Mouse (Mus musculus): ENCODE results near the gene Hspa1b.

Gene Hspa1b

DNA sequence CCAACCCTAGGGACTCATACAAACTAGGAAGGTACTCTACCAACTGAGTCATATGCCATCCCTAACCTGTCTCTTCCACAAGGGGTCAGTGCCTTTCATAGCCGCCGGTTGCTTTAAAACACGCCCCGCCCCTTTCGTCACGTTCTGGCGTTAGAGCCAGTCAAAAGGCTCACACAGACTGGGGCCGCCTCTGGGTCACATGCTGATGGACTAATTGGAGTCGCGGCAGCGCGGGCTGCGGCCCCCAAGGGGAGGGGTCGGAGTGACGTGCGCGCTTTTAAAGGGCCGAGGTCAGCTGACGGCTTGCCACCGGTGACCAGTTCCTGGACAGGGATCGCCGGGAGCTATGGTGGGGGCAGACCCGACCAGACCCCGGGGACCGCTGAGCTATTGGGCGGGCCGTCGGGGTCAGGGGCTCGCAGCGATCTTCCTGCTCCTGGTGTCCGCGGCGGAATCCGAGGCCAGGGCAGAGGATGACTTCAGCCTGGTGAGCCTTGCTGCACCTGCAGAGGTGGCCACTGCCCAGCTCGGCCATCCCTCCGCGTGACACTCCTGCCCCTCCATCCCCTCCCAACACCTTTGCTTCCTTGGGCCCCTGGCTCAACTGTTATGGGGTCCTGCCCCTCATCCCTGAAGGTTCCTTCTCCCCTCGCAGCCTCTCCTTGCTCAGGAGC is 27.8 kb downstream of the Hspa1b start, which contains the start of gene Neu1:
Gene Neu1 (plus strand): TSS at position 193 of the 674 bp plus-strand sequence.
- peak; percentile 99 for DNase-seq (ENCODE audit: low spot score in 2 of 2)

DNA sequence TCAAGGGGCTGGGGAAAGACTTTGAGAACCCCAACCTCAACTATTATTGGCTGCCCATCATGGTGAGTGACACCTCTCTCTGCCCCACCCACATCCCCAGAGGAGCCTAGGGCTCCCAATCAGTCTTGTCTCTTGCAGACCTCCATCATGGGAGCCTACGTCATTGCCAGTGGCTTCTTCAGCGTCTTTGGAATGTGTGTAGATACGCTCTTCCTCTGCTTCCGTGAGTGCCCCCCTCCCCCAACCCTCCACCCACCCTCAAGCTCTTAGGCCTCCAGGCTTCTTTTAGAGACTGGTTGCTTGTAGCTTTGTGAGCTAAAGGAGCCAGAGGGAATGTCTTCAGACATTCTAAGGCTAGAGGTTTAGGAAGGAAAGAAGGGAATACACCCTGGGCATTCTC is 30.2 kb downstream of the Hspa1b start:
- DNase-seq (ENCODE audit: low spot score in 2 of 2), result no peak

DNA sequence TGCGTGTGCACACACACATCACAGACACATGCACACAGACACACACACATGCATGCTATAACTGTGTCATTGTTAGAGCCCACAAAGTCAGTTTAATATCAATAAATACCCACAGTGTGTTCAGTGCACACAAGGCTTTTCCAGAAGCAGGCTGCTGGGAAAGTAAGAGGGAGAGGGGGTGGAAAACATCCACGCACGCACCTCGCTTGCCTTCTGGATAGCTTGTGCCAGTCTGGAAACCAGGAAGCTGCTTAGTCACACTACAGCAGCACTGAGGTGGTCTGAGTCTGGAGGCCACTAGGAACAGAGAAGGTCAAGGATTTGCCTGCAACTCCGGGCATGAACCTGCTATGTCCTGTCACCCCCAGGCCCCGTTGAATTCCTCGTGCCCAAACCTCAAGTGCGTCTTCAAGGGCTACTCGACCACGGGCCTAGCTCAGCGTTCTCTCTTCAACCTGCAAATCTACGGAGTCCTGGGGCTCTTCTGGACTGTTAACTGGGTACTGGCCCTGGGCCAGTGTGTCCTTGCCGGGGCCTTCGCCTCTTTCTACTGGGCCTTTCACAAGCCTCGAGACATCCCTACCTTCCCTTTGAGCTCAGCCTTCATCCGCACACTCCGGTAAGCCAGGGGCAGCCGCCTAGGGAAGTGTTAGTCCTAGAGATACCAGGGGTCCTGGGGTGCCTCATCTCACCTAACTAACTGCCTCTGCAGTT is 31.6 kb downstream of the Hspa1b start:
- DNase-seq (ENCODE audit: low spot score in 2 of 2), result no peak

DNA sequence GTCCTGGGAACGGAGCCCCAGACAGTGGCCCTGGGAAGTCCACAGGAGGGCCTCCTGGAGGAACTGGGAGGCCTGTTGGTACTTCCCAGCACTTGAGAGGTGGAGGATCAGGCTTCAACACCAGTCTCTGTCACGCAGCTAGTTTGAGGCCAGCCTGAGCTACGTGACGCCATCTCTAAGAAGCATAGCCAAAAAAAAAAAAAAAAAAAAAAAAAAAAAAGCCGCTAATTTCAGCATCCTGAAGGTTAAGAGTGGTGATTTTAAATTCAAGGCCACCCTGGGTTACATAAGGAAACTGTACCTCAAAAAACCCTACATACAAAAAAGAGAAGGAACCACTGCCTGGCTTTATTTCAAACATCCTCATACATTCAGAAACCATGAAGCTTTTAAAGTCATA is 34.8 kb downstream of the Hspa1b start:
- no peak for DNase-seq (ENCODE audit: low spot score in 2 of 2)

DNA sequence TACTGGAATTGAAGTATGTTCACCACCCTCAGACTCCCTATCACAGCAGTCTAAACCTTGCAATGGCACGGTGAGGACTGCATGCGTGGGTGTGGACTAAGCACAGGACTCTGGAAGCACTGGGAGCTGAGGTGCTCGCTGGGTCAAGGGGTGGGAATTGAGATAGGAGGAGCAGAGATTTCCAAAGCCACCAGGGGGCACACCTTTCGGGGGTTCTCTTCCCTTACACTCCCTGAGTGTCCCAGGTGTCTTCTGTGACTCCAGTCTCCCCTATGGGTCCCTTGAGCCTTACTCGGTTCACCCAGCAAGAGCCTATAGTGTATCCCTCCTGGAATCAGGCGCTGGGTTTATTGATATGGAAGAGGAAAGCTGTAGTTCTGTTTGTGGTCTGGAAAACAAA is 36.1 kb downstream of the Hspa1b start:
- no peak for DNase-seq (ENCODE audit: low spot score in 2 of 2)

DNA sequence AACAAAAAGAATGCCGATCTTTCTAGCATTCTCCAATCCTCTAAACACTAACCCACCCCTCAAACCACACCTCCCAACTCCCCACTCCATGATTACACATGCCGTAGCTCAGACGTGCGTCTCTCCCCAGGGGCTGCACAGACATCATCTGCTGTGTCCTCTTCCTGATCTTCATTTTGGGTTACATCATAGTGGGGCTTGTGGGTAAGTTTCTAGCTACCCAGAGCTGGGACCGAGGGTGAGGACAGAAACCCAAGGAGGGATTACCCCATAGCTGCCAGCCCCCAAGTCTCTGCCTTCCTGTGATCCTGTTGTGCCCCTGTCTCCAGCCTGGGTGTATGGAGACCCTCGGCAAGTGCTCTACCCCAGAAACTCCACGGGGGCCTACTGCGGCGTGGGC is 41.9 kb downstream of the Hspa1b start:
- no peak for DNase-seq (ENCODE audit: low spot score in 2 of 2)

DNA sequence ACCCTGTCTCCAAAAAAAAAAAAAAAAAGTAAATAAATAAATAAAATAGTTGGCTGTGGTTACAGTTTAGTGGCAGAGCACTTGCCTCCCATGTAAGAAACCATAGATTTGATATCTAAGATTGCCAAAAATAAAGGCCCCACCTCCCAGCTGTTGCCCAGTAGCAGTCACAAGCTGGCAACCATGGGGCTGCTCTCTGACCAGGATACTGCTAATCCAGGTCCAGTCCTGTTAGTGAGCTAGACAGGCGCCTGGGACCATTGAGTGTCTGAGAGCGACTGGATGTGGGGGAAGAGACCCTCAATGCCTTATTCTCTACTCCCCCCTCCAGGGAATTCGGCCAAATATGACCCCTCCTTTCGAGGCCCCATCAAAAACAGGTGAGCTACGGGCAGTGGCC is 42.7 kb downstream of the Hspa1b start:
- DNase-seq (ENCODE audit: low spot score in 2 of 2), result no peak

DNA sequence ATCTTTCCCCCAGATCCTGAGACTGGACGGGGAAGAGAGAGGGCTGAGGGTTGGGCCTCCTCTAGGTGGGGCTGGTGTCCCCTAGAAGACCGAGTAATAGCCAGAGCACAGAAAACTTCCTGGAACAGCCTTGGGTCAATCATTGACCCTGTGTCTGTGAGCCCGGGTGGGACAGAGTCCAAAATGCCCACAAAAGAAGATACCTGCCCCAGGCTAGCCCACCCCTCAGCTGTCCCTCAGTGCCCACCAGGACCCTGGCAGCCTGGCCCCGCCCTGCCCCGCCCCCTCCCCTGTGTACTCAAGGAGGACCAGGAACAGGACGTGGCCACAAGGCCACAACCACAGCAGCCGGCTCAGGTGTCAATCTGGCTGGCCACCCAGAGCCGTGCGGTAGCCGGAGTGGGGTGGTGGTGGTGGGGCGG is 43.6 kb downstream of the Hspa1b start:
- DNase-seq (ENCODE audit: low spot score in 2 of 2), result no peak

DNA sequence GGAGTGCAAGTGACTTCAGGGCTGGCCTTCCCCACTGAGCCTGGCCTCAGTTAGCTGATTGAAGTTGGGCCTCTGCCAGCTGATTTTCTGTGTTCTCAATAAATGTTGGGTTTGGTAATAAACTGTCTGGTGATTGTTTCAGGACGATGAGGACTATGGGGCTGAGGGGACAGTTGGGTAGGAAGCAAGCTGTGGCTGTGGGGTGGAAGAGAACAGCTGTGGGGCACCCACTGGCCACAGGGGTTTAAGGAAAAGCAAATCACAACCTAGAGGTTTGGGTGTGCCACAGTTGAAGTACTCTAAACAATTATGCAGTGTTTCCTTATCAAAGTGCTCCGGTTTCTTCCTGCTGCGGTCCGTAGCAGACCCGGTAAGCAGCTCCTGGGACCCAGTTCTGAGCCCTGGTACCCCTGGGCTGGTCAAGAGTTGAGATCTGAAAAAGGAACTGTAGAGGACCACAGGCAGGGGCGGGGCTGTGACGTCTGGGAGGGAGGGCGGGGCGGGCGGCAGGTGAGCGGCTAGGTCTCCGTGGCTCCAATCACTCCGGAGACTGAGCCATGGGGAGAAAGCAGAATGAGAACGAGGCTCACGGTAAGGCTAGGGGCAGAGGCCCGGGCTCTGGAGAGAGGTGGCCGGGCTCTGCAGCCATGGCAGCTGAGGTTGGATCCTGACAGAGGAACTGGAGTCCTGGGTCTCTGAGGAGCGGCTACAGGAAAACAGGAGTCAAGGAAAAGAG is 44.9 kb downstream of the Hspa1b start, which contains the start of gene Slc44a4:
Gene Slc44a4 (plus strand): TSS at position 537 of the 736 bp plus-strand sequence.
- DNase-seq (ENCODE audit: low spot score in 2 of 2), result no peak

DNA sequence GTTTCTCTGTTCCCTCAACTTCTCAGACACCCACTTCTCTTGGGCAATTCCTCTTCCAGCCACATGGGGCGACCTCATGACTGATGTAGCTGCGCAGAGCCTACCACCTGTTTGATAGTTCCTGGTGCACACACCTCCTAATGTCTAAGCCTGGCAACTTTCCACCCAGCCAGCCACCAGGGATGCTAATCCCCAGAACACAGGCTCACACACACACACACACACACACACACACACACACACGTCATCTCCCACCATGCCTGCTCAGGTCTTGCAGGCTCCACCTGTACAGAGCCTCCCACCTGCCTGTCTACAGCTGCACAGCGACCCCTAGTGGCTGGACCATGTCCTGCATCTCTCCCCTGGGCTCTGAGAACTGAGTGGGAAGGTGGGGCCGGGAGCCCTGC is 47.1 kb downstream of the Hspa1b start:
- DNase-seq (ENCODE audit: low spot score in 2 of 2), result peak; percentile 54 to 59

DNA sequence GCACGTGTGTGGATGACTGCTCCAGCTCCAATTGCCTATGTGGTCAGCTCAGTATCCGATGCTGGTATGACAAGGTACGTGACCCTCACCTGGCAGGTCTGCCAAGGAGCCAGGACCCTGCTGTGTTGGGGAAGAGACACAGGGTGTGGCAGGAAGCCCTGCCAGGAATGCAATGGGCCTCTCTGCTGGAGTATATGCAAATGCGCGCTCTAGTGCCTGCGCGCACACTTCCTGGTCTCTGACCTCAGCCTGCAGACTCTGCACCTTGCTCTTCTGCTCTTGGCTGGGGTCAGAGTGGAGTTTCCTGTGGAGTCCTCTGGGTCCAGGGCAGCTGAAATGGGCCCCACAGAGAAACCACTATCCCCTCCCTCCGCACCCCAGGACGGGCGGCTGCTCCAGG is 48.1 kb downstream of the Hspa1b start:
- peak in 1 of 2 experiments; percentile 26 for DNase-seq (ENCODE audit: low spot score in 2 of 2)
